Mouse (Mus musculus) intestine, postnatal 0 days (tissue): ENCODE results near the gene Ercc6. TPM values are rescaled to one million over a fixed set of nuclear protein-coding genes. Genes with fewer than 3 reads are reported as not detected.
A peak's percentile ranks its signal among the peaks of the same experiment; 100 is the strongest.

Experiments
- ATAC-seq: fragments of 200-750 bp; cut with Nextera tagmentation; 2 replicates; pipeline ENCODE4 v1.8.0; 2017; ENCODE audit warnings: mild to moderate bottlenecking, moderate TSS enrichment, moderate library complexity
- H3K27ac ChIP-seq: fragments of 300-500 bp; sonication (generic); 2 replicates; pipeline ENCODE4 v1.5.1; 2014; ENCODE audit warnings: mild to moderate bottlenecking, low read depth, low read length, moderate library complexity
- H3K27me3 ChIP-seq: fragments of 300-500 bp; sonication (generic); replicated peaks from 2 replicates; pipeline ENCODE4 v1.6.1; 2014; ENCODE audit warnings: low read length, mixed read lengths; ENCODE audit not compliant: control insufficient read depth, insufficient read depth
- H3K36me3 ChIP-seq: fragments of 300-500 bp; sonication (generic); 2 replicates; pipeline ENCODE4 v1.6.1; 2014; ENCODE audit warnings: mild to moderate bottlenecking, moderate library complexity; ENCODE audit not compliant: control insufficient read depth, insufficient read depth
- H3K4me1 ChIP-seq: fragments of 300-500 bp; sonication (generic); replicated peaks from 2 replicates; pipeline ENCODE4 v1.6.1; 2014; ENCODE audit warnings: antibody characterized with exemption, low read length, mixed read lengths; ENCODE audit not compliant: control insufficient read depth, insufficient read depth
- H3K4me2 ChIP-seq: fragments of 300-500 bp; sonication (generic); replicated peaks from 2 replicates; pipeline ENCODE4 v1.6.1; 2014; ENCODE audit warnings: low read depth, mild to moderate bottlenecking, moderate library complexity
- H3K4me3 ChIP-seq: fragments of 300-500 bp; sonication (generic); 2 replicates; pipeline ENCODE4 v1.5.1; 2014; ENCODE audit warnings: low read depth, low read length
- H3K9ac ChIP-seq: fragments of 300-500 bp; sonication (generic); 2 replicates; pipeline ENCODE4 v1.6.1; 2014; ENCODE audit warnings: mild to moderate bottlenecking, low read depth, low read length
- H3K9me3 ChIP-seq: fragments of 300-500 bp; sonication (generic); 2 replicates; pipeline ENCODE4 v1.6.1; 2016; ENCODE audit warnings: mixed run types; ENCODE audit not compliant: control insufficient read depth
- CTCF ChIP-seq: sonication (generic); IDR thresholded peaks from 2 replicates; pipeline ENCODE4 v1.5.1; 2016; ENCODE audit warnings: low read depth, mild to moderate bottlenecking, control low read depth, antibody characterized with exemption, moderate library complexity
- WGBS: fragments of 180-500 bp; shearing (Covaris S2); extraction: QIAGEN DNeasy Blood & Tissue Kit; methylation state at CpG from one replicate; pipeline ENCODE4 v1.1.7; 2014; 5-methylcytosine and 5-hydroxymethylcytosine counted together
- polyA plus RNA-seq: library from polyadenylated mRNA; unstranded; fragments of >200 nt; fragmentation: Nextera tagmentation; extraction: Ambion mirVana; gene quantifications from 2 replicates; pipeline ENCODE4 v1.2.1, GENCODE M21; 2015

The Ercc6 gene
- polyA plus RNA-seq, 1 experiment from 2014 or later = 7.7 TPM

DNA sequence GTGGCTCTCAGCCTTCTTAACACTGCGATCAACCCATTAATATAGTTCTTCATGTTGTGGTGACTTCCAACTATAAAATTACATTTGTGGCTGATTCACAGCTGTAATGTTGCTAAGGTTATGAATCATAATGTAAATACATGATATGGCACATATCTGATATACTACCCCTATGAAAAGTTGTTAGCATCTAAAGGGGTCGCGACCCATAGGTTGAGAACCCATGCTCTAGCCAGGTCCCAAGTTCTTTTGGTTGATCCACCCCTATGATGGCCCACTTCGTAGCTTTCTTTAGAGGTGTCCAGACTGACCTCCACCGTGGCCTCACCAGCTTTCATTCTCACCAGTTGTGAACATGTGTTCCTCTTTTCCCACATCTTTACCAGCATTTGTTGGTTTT, 103.9 kb downstream of the Ercc6 start:
- no peaks in the 10 kb centered on the region for H3K36me3 ChIP-seq
- no peaks in the 10 kb centered on the region for H3K9me3 ChIP-seq
- no peak overlapping the region for H3K4me3 ChIP-seq
- 83% methylated on average over 5 of the region's 5 CpGs for WGBS
- no peak overlapping the region for H3K4me2 ChIP-seq
- no peaks in the 10 kb centered on the region for H3K4me1 ChIP-seq
- no peak for ATAC-seq
- H3K27me3 ChIP-seq = no peaks in the 10 kb centered on the region
- H3K9ac ChIP-seq = no peak overlapping the region
- H3K27ac ChIP-seq = no peak overlapping the region
- no peak for TF ChIP-seq CTCF

DNA sequence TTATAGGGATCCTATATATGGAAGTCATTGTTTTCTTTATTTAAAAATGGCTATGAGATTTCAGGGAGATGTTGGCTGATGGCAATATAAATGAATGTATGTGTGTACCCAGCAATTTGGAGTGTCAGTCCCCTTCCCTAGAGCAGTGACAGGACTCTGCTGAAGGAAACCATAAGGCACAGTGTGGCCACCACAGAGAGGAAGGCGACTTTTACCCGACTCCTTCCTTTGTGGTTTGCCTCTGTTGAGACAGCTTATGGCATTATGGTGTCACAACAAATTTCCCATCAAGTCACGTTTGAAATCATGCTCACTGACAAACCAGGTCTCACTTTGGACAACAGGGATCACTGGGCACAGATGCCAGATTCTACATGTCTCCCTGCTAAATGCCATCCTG, 110.9 kb downstream of the Ercc6 start:
- Histone ChIP-seq H3K4me3 (no peak overlapping the region), H3K9ac (no peak overlapping the region), H3K36me3 (no peaks in the 10 kb centered on the region), H3K4me1 (no peaks in the 10 kb centered on the region), H3K4me2 (no peak overlapping the region), H3K9me3 (no peaks in the 10 kb centered on the region), H3K27me3 (no peaks in the 10 kb centered on the region), H3K27ac (no peak overlapping the region)
- ATAC-seq = no peak
- TF ChIP-seq CTCF = no peak
- WGBS = 73% methylated on average over 3 of the region's 3 CpGs

GRCm38 (mm10) chr14:32624811-32625210, 111.5 kb downstream of the Ercc6 start:
- 88% methylated on average over 7 of the region's 7 CpGs for WGBS
- Histone ChIP-seq H3K27ac (no peak overlapping the region), H3K36me3 (no peaks in the 10 kb centered on the region), H3K9me3 (no peaks in the 10 kb centered on the region), H3K27me3 (no peaks in the 10 kb centered on the region), H3K4me1 (no peaks in the 10 kb centered on the region), H3K4me2 (no peak overlapping the region), H3K4me3 (no peak overlapping the region), H3K9ac (no peak overlapping the region)
- TF ChIP-seq CTCF = no peak
- no peak for ATAC-seq

DNA sequence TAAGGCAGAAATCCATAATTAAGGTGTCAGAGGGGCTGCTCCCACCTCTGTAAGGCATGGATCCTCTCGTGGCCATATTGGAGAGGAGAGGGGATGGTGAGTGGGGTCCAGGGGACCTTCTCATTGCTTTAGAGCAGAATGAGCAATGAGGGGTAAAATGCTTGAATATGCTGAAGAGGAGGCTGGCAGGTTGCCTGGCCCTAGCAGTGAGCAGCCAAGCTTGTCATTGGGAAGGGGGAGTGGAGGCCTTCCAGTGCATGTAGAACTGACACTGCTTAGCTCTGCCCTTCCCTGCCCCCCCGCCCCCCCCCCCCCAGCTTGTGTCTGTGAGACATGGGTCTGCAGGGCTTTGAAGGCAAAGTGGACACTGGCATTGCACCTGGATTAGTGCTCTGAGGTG, 114.0 kb downstream of the Ercc6 start:
- WGBS = 39% methylated on average over 2 of the region's 2 CpGs
- TF ChIP-seq CTCF = no peak
- no peak overlapping the region for H3K9ac ChIP-seq
- H3K4me3 ChIP-seq = no peak overlapping the region
- no peaks in the 10 kb centered on the region for H3K36me3 ChIP-seq
- no peaks in the 10 kb centered on the region for H3K9me3 ChIP-seq
- no peak overlapping the region for H3K27ac ChIP-seq
- no peaks in the 10 kb centered on the region for H3K27me3 ChIP-seq
- ATAC-seq = no peak
- H3K4me2 ChIP-seq = no peak overlapping the region
- no peaks in the 10 kb centered on the region for H3K4me1 ChIP-seq

GRCm38 (mm10) chr14:32628584-32628983, 115.3 kb downstream of the Ercc6 start:
- peak; percentile 57 for TF ChIP-seq CTCF
- no peaks in the 10 kb centered on the region for H3K36me3 ChIP-seq
- ATAC-seq = no peak
- no peaks in the 10 kb centered on the region for H3K27me3 ChIP-seq
- H3K9ac ChIP-seq = no peak overlapping the region
- H3K4me2 ChIP-seq = no peak overlapping the region
- H3K4me3 ChIP-seq = no peak overlapping the region
- H3K27ac ChIP-seq = no peak overlapping the region
- no peaks in the 10 kb centered on the region for H3K4me1 ChIP-seq
- 52% methylated on average over 10 of the region's 10 CpGs for WGBS
- no peaks in the 10 kb centered on the region for H3K9me3 ChIP-seq

Other genes with a start within 250 kb of the Ercc6 start
- 11.1 and 13.3 TPM in 2 replicates for gene Ogdhl, start 191.5 kb upstream of the Ercc6 start, polyA plus RNA-seq
- gene 1700024G13Rik, start 125.1 kb upstream of the Ercc6 start, polyA plus RNA-seq = 0.14 TPM in 1 of 2 replicates, not detected in the other
- 5.5 and 5.8 TPM in 2 replicates for gene Slc18a3, start 48.7 kb upstream of the Ercc6 start, polyA plus RNA-seq
- 0.52 and 0.64 TPM in 2 replicates for gene Chat, start 47.5 kb upstream of the Ercc6 start, polyA plus RNA-seq
- 0.14 and 0.26 TPM in 2 replicates for gene Prrxl1, start 85.9 kb downstream of the Ercc6 start, polyA plus RNA-seq
- 0.14 and 0.38 TPM in 2 replicates for gene 3425401B19Rik, start 171.8 kb downstream of the Ercc6 start, polyA plus RNA-seq